ENCODE assay signal across 7 mouse cellular contexts in the genomic region with DNA sequence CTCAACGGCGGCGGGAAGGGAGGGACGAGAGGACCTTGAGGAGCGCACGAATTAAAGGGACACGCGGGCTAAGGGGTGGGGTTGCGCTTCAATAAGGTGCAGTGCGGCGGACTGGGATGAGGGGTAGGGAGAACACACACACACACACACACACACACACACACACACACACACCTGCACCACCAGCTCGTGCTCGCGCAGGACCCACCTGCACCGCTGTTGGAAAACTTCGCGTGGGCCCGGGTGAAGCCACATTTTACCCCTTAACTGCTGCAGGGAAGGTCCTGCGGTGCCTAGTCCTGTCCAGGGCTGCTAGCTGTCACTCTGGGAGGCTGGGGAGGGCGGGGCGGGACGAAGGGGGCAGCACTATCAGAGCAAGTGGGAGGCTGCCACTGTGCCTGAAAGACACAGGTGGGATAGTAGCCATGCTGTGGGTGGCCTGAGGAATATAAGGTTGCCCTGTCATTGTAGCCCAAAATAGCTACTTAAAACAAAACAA. TPM values are rescaled to one million over a fixed set of nuclear protein-coding genes. Genes with fewer than 3 reads are reported as not detected.
DNase-seq lines count a peak whose midpoint lies in the region; ATAC-seq and TF ChIP-seq lines count a peak whose summit lies in the region.

TSS of gene Ube2e2 (minus strand) at position 321 of the 499 bp plus-strand sequence.

- peak; percentile 61; the same call in 1 of the 2 replicates for ATAC-seq in lung, embryonic 16.5 days (ENCODE audit: low read depth)
- ATAC-seq in heart, postnatal 0 days (ENCODE audit: insufficient read depth, low read depth): peak; percentile 47
- peak; percentile 74 for ATAC-seq in neural tube, embryonic 14.5 days (ENCODE audit: low read depth)

- no peak for TF ChIP-seq POLR2A in cortical plate, adult 2 months (IDR thresholded peaks at IDR 0.05; ENCODE audit: extremely low read depth, insufficient read depth, low read length)

- peak within 1 kb of the TSS; percentile 75 for H3K4me3 ChIP-seq in lung, embryonic 16.5 days (ENCODE audit: low read length)
- peak within 1 kb of the TSS; percentile 96 for H3K4me3 ChIP-seq in cortical plate, adult 2 months (ENCODE audit: insufficient read depth, low read length)
- peak within 1 kb of the TSS; percentile 76 for H3K4me3 ChIP-seq in heart, postnatal 0 days (ENCODE audit: low read depth, low read length)
- H3K4me3 ChIP-seq in limb, embryonic 10.5 days: peak within 1 kb of the TSS; percentile 70
- peak within 1 kb of the TSS; percentile 69 for H3K4me3 ChIP-seq in neural tube, embryonic 14.5 days (ENCODE audit: low read depth, low read length)

- TF ChIP-seq EP300 in heart, postnatal 0 days (IDR thresholded peaks at IDR 0.05; ENCODE audit: low read depth): no peak

- WGBS in lung, embryonic 16.5 days: 0% methylated on average over 18 of the region's 22 CpGs
- under 1% methylated on average over 22 of the region's 22 CpGs for WGBS in heart, postnatal 0 days
- whole genome bisulfite sequencing in limb, embryonic 10.5 days: 5% methylated on average over 22 of the region's 22 CpGs
- WGBS in neural tube, embryonic 14.5 days: 2% methylated on average over 19 of the region's 22 CpGs

- no peaks in the 10 kb centered on the region for H3K9me3 ChIP-seq in lung, embryonic 16.5 days (ENCODE audit: control insufficient read depth, low read length)
- H3K9me3 ChIP-seq in heart, postnatal 0 days (replicated peaks; ENCODE audit: control insufficient read depth, low read length): no peaks in the 10 kb centered on the region
- no peaks in the 10 kb centered on the region for H3K9me3 ChIP-seq in limb, embryonic 10.5 days (replicated peaks)
- no peaks in the 10 kb centered on the region for H3K9me3 ChIP-seq in neural tube, embryonic 14.5 days (ENCODE audit: control insufficient read depth, low read length)

- H3K27ac ChIP-seq in lung, embryonic 16.5 days (ENCODE audit: low read length): peak within 1 kb of the TSS; percentile 80
- H3K27ac ChIP-seq in cortical plate, adult 2 months (ENCODE audit: insufficient read depth, low read length): peak within 1 kb of the TSS; percentile 87
- H3K27ac ChIP-seq in heart, postnatal 0 days (ENCODE audit: low read depth): peak within 1 kb of the TSS; percentile 86
- peak within 1 kb of the TSS; percentile 93 for H3K27ac ChIP-seq in limb, embryonic 10.5 days
- H3K27ac ChIP-seq in neural tube, embryonic 14.5 days (ENCODE audit: low read depth, low read length): peak within 1 kb of the TSS; percentile 60

- H3K4me2 ChIP-seq in lung, embryonic 16.5 days (ENCODE audit: low read depth, low read length): peak within 1 kb of the TSS; percentile 78
- peak within 1 kb of the TSS; percentile 91 for H3K4me2 ChIP-seq in heart, postnatal 0 days (ENCODE audit: low read depth, low read length)
- peak within 1 kb of the TSS; percentile 58 for H3K4me2 ChIP-seq in neural tube, embryonic 14.5 days (ENCODE audit: low read depth, low read length)

- no peaks in the 10 kb centered on the region for H3K36me3 ChIP-seq in lung, embryonic 16.5 days (ENCODE audit: control insufficient read depth, insufficient read depth, low read length)
- no peaks in the 10 kb centered on the region for H3K36me3 ChIP-seq in heart, postnatal 0 days (replicated peaks; ENCODE audit: control insufficient read depth, insufficient read depth, low read length)
- H3K36me3 ChIP-seq in limb, embryonic 10.5 days: no peaks in the 10 kb centered on the region
- H3K36me3 ChIP-seq in neural tube, embryonic 14.5 days (ENCODE audit: control insufficient read depth, insufficient read depth, low read length): no peaks in the 10 kb centered on the region

- H3K27me3 ChIP-seq in lung, embryonic 16.5 days (ENCODE audit: control insufficient read depth, insufficient read depth, low read depth, low read length): no peaks in the 10 kb centered on the region
- no peaks in the 10 kb centered on the region for H3K27me3 ChIP-seq in heart, postnatal 0 days (ENCODE audit: control insufficient read depth, insufficient read depth, low read length)
- H3K27me3 ChIP-seq in limb, embryonic 10.5 days (ENCODE audit: low read depth, poor library complexity, severe bottlenecking): no peaks in the 10 kb centered on the region
- H3K27me3 ChIP-seq in neural tube, embryonic 14.5 days (ENCODE audit: control insufficient read depth, insufficient read depth, low read length): no peaks in the 10 kb centered on the region

- H3K9ac ChIP-seq in lung, embryonic 16.5 days (ENCODE audit: low read length): peak within 1 kb of the TSS; percentile 82
- peak within 1 kb of the TSS; percentile 95 for H3K9ac ChIP-seq in heart, postnatal 0 days (replicated peaks; ENCODE audit: low read depth, low read length)
- H3K9ac ChIP-seq in neural tube, embryonic 14.5 days (replicated peaks; ENCODE audit: low read depth, low read length): peak within 1 kb of the TSS; percentile 86

- H3K4me1 ChIP-seq in lung, embryonic 16.5 days (replicated peaks; ENCODE audit: control insufficient read depth, insufficient read depth, low read length): peaks cover 4% of the 10 kb centered on the region; the same call in 1 of the 2 replicates
- H3K4me1 ChIP-seq in cortical plate, adult 2 months (ENCODE audit: control insufficient read depth, insufficient read depth, low read length): peaks cover 3% of the 10 kb centered on the region
- H3K4me1 ChIP-seq in heart, postnatal 0 days (ENCODE audit: control insufficient read depth, insufficient read depth): peaks cover 4% of the 10 kb centered on the region; the same call in 1 of the 2 replicates
- 0 out of 2 replicates have a peak, but pooled peaks cover 3% of the 10 kb centered on the region for H3K4me1 ChIP-seq in limb, embryonic 10.5 days
- H3K4me1 ChIP-seq in neural tube, embryonic 14.5 days (ENCODE audit: control insufficient read depth, insufficient read depth, low read length): no peaks in the 10 kb centered on the region

- DNase-seq in lung, postnatal 10 days: no peak
- no peak for DNase-seq in heart, postnatal 0 days (ENCODE audit: low spot score)
- DNase-seq in limb, embryonic 10.5 days (ENCODE audit: low spot score): no peak
- no peak for DNase-seq in c-Kit-positive CD71-positive TER-119-positive erythroid progenitor cells, embryonic 14.5 days (ENCODE audit: low spot score)

- no peak for TF ChIP-seq CTCF in cortical plate, adult 2 months (IDR thresholded peaks at IDR 0.05; ENCODE audit: extremely low read depth, insufficient read depth, low read length)
- no peak for TF ChIP-seq CTCF in heart, postnatal 0 days (IDR thresholded peaks at IDR 0.05; ENCODE audit: low read depth)

RNA-seq across cellular contexts. Expression of gene Ube2e2, which starts in this region (rescaled TPM):
- polyA plus RNA-seq in lung, embryonic 16.5 days (2015; fragmentation: Nextera tagmentation; extraction: Ambion mirVana): 54.1 and 57.7 TPM in 2 replicates
- polyA plus RNA-seq in cortical plate, adult 2 months (2012; rRNA removed): 165 and 174 TPM in 2 replicates
- 17.4 and 44.5 TPM in 2 replicates for total RNA-seq in heart, postnatal 0 days (2014; rRNA removed; ENCODE audit: low replicate concordance)
- polyA plus RNA-seq in heart, postnatal 0 days (2015; fragmentation: Nextera tagmentation; extraction: Ambion mirVana): 36.9 and 38.5 TPM in 2 replicates
- 37.4 and 37.7 TPM in 2 replicates for polyA plus RNA-seq in limb, embryonic 10.5 days (2016; fragmentation: Nextera tagmentation; extraction: Ambion mirVana)
- 138 and 153 TPM in 2 replicates for polyA plus RNA-seq in neural tube, embryonic 14.5 days (2014; fragmentation: Nextera tagmentation; extraction: Ambion mirVana)
